Mouse (Mus musculus): ENCODE measurements around the gene Met. TPM values are rescaled to one million over a fixed set of nuclear protein-coding genes. Genes with fewer than 3 reads are reported as not detected.
A peak's percentile ranks its signal among the peaks of the same experiment; 100 is the strongest.

The Met gene
- 2.1 and 2.5 TPM in 2 replicates for polyA plus RNA-seq (2015; fragmentation: Nextera tagmentation; extraction: Ambion mirVana)

DNA sequence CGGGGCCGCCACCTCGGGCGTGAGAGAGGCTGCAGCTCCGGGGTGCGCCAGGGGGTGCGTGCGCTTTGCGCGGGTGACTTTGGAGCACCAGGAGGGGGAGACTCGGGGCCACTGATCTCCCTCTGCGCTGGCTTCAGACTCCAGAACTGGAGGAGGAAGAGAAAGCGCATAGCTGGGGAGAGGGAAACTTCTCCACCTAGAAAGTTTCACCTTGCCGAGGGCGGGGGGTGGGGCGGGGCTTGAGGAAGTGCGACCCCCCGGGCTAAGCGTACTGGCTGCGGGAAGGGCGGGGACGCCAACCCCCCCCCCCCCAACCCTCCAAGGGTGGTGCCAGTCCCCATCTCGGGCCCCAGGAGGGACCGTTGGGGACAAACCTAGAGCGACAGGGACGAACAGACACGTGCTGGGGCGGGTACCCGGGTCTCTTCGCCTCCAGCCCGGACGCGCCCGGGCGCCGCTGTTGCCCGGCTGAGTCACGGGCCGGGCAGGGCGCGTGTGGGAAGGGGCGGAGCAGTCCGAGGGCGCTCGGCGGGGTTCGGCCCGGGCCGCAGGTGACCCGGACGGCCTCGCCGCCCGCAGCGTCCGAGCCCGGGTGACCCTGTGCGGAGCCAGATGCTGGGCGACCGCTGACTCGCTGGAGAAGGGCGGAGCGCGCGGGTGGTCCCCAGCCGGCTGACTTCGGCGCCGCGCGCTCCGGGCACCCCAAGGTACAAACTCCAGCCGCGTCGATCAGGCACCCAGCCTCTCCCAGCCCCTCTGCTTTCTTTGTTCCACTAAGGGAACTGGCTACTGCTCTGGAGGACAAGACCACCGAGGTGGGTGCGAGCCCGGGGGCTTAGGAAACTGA is at the start of gene Met:
Gene Met, plus strand, starts transcription at position 367 of the 847 bp plus-strand sequence.
- Histone ChIP-seq H3K9me3 (replicated peaks; ENCODE audit: control insufficient read depth, low read length) (no peaks in the 10 kb centered on the region), H3K4me3 (ENCODE audit: low read length) (peak within 1 kb of the TSS; percentile 77), H3K27me3 (ENCODE audit: control insufficient read depth, insufficient read depth, low read length) (peaks cover 2% of the 10 kb centered on the region), H3K27ac (ENCODE audit: low read length) (peak within 1 kb of the TSS; percentile 21; the same call in 1 of the 2 replicates), H3K9ac (ENCODE audit: low read length) (peak within 1 kb of the TSS; percentile 79), H3K36me3 (ENCODE audit: control insufficient read depth, insufficient read depth) (no peaks in the 10 kb centered on the region), H3K4me2 (ENCODE audit: low read depth, low read length) (peak within 1 kb of the TSS; percentile 96), H3K4me1 (ENCODE audit: control insufficient read depth, insufficient read depth, low read length) (peaks cover 4% of the 10 kb centered on the region; the same call in 1 of the 2 replicates)
- ATAC-seq (replicated peaks; ENCODE audit: extremely low read depth, insufficient read depth, low FRiP score), result peak; percentile 86
- WGBS, result under 1% methylated on average over 78 of the region's 78 CpGs

DNA sequence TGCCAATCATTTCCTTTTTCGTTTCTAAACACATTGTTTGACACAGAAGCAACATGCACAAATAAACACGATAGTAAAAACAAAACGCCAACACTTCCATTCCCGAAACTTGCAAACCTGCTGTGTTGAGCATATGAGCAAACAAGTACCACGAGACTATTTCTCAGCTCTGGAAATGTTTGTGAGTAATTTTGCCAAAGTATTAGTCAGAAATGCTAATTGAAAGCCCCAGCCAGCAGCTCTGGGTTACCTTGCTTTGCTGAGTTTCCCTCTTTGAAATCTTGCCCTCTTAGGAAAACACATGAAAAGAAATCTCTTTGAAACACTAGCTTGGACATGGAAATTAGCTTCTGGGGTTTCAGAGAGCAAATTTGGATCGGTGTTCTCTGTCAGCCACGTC is 45.4 kb upstream of the Met start:
- H3K4me3 ChIP-seq (ENCODE audit: low read length), result no peak overlapping the region
- H3K27ac ChIP-seq (ENCODE audit: low read length), result no peak overlapping the region
- H3K4me1 ChIP-seq (ENCODE audit: control insufficient read depth, insufficient read depth, low read length), result no peaks in the 10 kb centered on the region
- H3K4me2 ChIP-seq (ENCODE audit: low read depth, low read length), result no peak overlapping the region
- no peaks in the 10 kb centered on the region for H3K36me3 ChIP-seq (ENCODE audit: control insufficient read depth, insufficient read depth)
- no peak for ATAC-seq (replicated peaks; ENCODE audit: extremely low read depth, insufficient read depth, low FRiP score)
- 74% methylated on average over 7 of the region's 7 CpGs for WGBS
- H3K27me3 ChIP-seq (ENCODE audit: control insufficient read depth, insufficient read depth, low read length), result no peaks in the 10 kb centered on the region
- H3K9me3 ChIP-seq (replicated peaks; ENCODE audit: control insufficient read depth, low read length), result no peaks in the 10 kb centered on the region
- H3K9ac ChIP-seq (ENCODE audit: low read length), result no peak overlapping the region

DNA sequence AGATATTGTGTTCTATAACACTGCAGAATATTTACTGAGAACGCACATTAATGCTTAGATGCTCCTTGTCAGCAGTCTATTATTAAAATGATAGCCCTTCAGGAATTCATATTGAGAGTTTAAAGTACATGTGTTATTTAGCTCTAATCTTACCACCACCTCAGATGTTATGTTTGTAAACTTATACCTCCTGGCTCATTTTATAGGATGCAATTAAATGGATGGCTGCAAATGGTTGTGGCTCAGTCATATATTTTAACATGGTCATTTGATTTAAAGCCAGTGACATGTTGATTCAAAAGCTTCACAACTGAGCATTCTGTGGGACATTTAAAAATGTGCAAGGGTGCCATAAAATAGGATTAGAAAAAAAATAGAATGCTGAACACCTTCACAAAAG is 41.2 kb upstream of the Met start:
- ATAC-seq (replicated peaks; ENCODE audit: extremely low read depth, insufficient read depth, low FRiP score), result no peak
- H3K4me3 ChIP-seq (ENCODE audit: low read length), result no peak overlapping the region
- no peak overlapping the region for H3K27ac ChIP-seq (ENCODE audit: low read length)
- no peak overlapping the region for H3K9ac ChIP-seq (ENCODE audit: low read length)
- H3K4me2 ChIP-seq (ENCODE audit: low read depth, low read length), result no peak overlapping the region
- no peaks in the 10 kb centered on the region for H3K27me3 ChIP-seq (ENCODE audit: control insufficient read depth, insufficient read depth, low read length)
- no peaks in the 10 kb centered on the region for H3K9me3 ChIP-seq (replicated peaks; ENCODE audit: control insufficient read depth, low read length)
- WGBS, result 89% methylated on average over 1 of the region's 1 CpGs
- no peaks in the 10 kb centered on the region for H3K36me3 ChIP-seq (ENCODE audit: control insufficient read depth, insufficient read depth)
- no peaks in the 10 kb centered on the region for H3K4me1 ChIP-seq (ENCODE audit: control insufficient read depth, insufficient read depth, low read length)

DNA sequence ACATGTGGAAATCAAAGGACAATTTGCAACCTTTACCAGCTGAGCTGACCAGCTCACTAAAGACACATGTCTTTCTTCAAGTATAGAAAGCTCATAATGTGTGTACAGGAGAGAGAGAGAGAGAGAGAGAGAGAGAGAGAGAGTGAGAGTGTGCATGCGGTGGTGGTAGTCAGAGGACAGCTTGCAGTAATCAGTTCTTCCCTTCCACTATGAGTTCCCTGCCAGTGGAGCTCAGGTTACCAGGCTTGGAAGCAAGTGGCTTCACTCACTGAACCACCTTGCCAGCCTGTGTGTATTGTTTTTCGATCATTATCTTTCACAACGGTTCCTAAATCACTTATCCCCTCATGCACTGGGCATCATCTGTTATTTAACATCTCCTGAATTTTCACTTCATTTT is 34.6 kb upstream of the Met start:
- WGBS, result 48% methylated on average over 3 of the region's 3 CpGs

DNA sequence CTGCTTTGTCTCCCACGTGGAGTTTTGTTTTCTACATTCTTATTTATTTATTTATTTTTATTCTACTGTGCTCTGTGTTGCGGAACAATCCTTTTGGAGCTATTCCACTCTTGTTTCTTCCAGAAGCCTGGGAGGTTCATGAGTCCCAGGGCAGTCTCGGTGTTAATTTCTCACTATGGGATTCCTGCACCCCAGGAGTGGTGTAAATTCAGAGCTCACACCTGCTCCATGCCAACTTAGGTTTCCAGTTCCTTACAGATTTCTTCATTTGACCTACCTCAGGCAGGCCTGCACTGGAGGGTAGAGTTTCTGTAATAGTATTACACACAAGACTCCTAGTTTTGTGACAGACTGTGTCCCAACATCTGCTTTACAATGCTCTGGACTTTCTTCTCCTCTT is 34.0 kb upstream of the Met start:
- Histone ChIP-seq H3K4me3 (ENCODE audit: low read length) (no peak overlapping the region), H3K27me3 (ENCODE audit: control insufficient read depth, insufficient read depth, low read length) (no peaks in the 10 kb centered on the region), H3K27ac (ENCODE audit: low read length) (no peak overlapping the region), H3K9ac (ENCODE audit: low read length) (no peak overlapping the region), H3K9me3 (replicated peaks; ENCODE audit: control insufficient read depth, low read length) (no peaks in the 10 kb centered on the region), H3K4me1 (ENCODE audit: control insufficient read depth, insufficient read depth, low read length) (no peaks in the 10 kb centered on the region), H3K4me2 (ENCODE audit: low read depth, low read length) (no peak overlapping the region), H3K36me3 (ENCODE audit: control insufficient read depth, insufficient read depth) (no peaks in the 10 kb centered on the region)
- ATAC-seq (replicated peaks; ENCODE audit: extremely low read depth, insufficient read depth, low FRiP score), result no peak
- WGBS, result 73% methylated on average over 3 of the region's 3 CpGs

More for the DNA sequence above, 34.6 kb upstream of the Met start:
- no peak overlapping the region for H3K4me3 ChIP-seq (ENCODE audit: low read length)
- H3K9me3 ChIP-seq (replicated peaks; ENCODE audit: control insufficient read depth, low read length), result no peaks in the 10 kb centered on the region
- no peaks in the 10 kb centered on the region for H3K27me3 ChIP-seq (ENCODE audit: control insufficient read depth, insufficient read depth, low read length)
- no peak overlapping the region for H3K9ac ChIP-seq (ENCODE audit: low read length)
- no peak for ATAC-seq (replicated peaks; ENCODE audit: extremely low read depth, insufficient read depth, low FRiP score)
- no peaks in the 10 kb centered on the region for H3K4me1 ChIP-seq (ENCODE audit: control insufficient read depth, insufficient read depth, low read length)
- H3K27ac ChIP-seq (ENCODE audit: low read length), result no peak overlapping the region
- no peaks in the 10 kb centered on the region for H3K36me3 ChIP-seq (ENCODE audit: control insufficient read depth, insufficient read depth)
- H3K4me2 ChIP-seq (ENCODE audit: low read depth, low read length), result no peak overlapping the region

DNA sequence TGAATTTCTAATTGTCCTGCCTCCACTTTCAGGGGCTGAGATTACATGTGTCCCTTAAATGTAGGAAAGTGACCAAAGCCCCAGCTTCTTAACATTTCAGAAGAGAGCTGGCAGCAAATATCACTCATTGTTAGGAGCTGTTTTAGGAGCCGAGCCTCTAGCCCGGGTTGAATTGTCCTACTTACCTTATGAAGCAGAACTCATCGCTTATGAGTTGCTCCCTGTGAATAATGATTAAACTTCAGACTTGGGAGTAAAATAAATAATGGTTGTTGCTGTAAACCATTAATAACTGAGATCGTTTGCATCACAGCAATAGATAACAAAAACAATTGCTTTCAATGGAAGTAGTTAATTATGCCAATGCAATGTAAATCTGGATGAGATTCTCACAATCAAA is 20.3 kb upstream of the Met start:
- Histone ChIP-seq H3K4me3 (ENCODE audit: low read length) (no peak overlapping the region), H3K27ac (ENCODE audit: low read length) (no peak overlapping the region), H3K9me3 (replicated peaks; ENCODE audit: control insufficient read depth, low read length) (no peaks in the 10 kb centered on the region), H3K9ac (ENCODE audit: low read length) (no peak overlapping the region), H3K27me3 (ENCODE audit: control insufficient read depth, insufficient read depth, low read length) (no peaks in the 10 kb centered on the region), H3K4me1 (ENCODE audit: control insufficient read depth, insufficient read depth, low read length) (no peaks in the 10 kb centered on the region), H3K4me2 (ENCODE audit: low read depth, low read length) (no peak overlapping the region), H3K36me3 (ENCODE audit: control insufficient read depth, insufficient read depth) (no peaks in the 10 kb centered on the region)
- no peak for ATAC-seq (replicated peaks; ENCODE audit: extremely low read depth, insufficient read depth, low FRiP score)
- 83% methylated on average over 4 of the region's 4 CpGs for WGBS

DNA sequence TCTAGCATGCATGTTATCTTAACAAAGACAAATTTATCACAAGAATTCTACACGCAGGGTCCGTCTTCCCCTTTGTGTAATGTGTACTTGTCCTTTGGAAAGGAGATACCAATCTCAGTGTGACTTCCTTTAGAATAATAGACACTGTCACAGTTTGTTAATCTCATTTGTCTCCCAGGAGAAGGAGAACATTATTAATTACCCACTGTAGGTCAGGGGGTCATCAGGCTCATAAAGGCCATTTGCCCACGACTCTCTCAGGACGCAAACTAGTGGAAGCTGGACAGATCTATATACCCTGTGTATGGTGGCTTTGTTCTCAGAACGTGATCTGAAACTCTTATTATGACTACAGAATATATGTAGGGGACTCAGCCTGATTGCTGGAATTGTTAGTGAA is 12.3 kb upstream of the Met start:
- H3K36me3 ChIP-seq (ENCODE audit: control insufficient read depth, insufficient read depth), result no peaks in the 10 kb centered on the region
- no peak overlapping the region for H3K9ac ChIP-seq (ENCODE audit: low read length)
- no peak overlapping the region for H3K4me2 ChIP-seq (ENCODE audit: low read depth, low read length)
- H3K9me3 ChIP-seq (replicated peaks; ENCODE audit: control insufficient read depth, low read length), result no peaks in the 10 kb centered on the region
- H3K27ac ChIP-seq (ENCODE audit: low read length), result no peak overlapping the region
- no peak for ATAC-seq (replicated peaks; ENCODE audit: extremely low read depth, insufficient read depth, low FRiP score)
- WGBS, result 57% methylated on average over 5 of the region's 5 CpGs
- no peak overlapping the region for H3K4me3 ChIP-seq (ENCODE audit: low read length)
- no peaks in the 10 kb centered on the region for H3K27me3 ChIP-seq (ENCODE audit: control insufficient read depth, insufficient read depth, low read length)
- no peaks in the 10 kb centered on the region for H3K4me1 ChIP-seq (ENCODE audit: control insufficient read depth, insufficient read depth, low read length)

DNA sequence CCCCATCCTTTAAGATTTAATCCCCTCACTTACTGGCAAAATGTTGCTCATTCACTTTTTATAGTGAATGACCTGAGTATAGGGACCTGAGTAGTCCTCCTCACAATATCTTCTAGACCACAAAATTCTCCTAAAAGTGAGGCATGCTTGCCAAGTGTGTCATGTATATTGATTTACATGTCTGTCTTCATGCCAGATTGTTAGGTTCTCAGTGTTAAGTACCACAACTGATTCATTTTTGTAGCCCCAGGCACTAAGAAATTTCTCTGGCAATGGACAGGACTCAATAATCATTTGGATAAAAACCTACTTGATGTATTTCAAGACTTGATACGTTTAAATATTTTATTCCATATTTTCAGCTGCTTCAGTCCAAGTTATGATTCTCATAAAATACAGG is 8.5 kb upstream of the Met start:
- no peak overlapping the region for H3K27ac ChIP-seq (ENCODE audit: low read length)
- WGBS, result 79% methylated on average over 1 of the region's 1 CpGs
- no peak for ATAC-seq (replicated peaks; ENCODE audit: extremely low read depth, insufficient read depth, low FRiP score)
- H3K4me1 ChIP-seq (ENCODE audit: control insufficient read depth, insufficient read depth, low read length), result no peaks in the 10 kb centered on the region
- no peaks in the 10 kb centered on the region for H3K36me3 ChIP-seq (ENCODE audit: control insufficient read depth, insufficient read depth)
- H3K27me3 ChIP-seq (ENCODE audit: control insufficient read depth, insufficient read depth, low read length), result no peaks in the 10 kb centered on the region
- no peak overlapping the region for H3K9ac ChIP-seq (ENCODE audit: low read length)
- H3K9me3 ChIP-seq (replicated peaks; ENCODE audit: control insufficient read depth, low read length), result no peaks in the 10 kb centered on the region
- H3K4me2 ChIP-seq (ENCODE audit: low read depth, low read length), result no peak overlapping the region
- H3K4me3 ChIP-seq (ENCODE audit: low read length), result no peak overlapping the region

DNA sequence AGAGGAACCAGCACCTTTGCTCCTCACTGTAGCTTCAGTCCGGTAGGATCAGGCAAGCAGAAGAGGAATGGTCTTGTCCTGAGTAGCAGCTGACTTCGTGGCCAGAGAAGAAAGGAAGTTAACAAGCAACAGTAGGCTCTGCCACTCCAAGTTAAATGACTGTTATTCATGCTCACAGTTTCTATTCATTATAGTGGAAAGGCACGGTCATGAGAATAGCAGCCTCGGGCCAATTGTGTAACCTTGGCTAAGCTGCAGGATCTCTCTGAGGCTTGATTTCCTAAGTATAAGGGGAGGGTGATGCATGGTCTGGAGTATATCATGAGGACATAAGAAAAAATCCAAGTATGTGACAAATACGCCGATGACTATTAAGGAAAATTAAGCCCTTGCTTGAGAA is 4.0 kb upstream of the Met start:
- Histone ChIP-seq H3K36me3 (ENCODE audit: control insufficient read depth, insufficient read depth) (no peaks in the 10 kb centered on the region), H3K27me3 (ENCODE audit: control insufficient read depth, insufficient read depth, low read length) (peaks cover 2% of the 10 kb centered on the region), H3K4me1 (ENCODE audit: control insufficient read depth, insufficient read depth, low read length) (peaks cover 4% of the 10 kb centered on the region; the same call in 1 of the 2 replicates), H3K4me2 (ENCODE audit: low read depth, low read length) (no peak overlapping the region), H3K4me3 (ENCODE audit: low read length) (no peak overlapping the region), H3K9ac (ENCODE audit: low read length) (no peak overlapping the region), H3K9me3 (replicated peaks; ENCODE audit: control insufficient read depth, low read length) (no peaks in the 10 kb centered on the region), H3K27ac (ENCODE audit: low read length) (no peak overlapping the region)
- 74% methylated on average over 6 of the region's 6 CpGs for WGBS
- no peak for ATAC-seq (replicated peaks; ENCODE audit: extremely low read depth, insufficient read depth, low FRiP score)

Data from heart, embryonic 16.5 days (tissue).